Mouse (Mus musculus): ENCODE measurements around the gene Gpr152.

GRCm38 (mm10) chr19:4181892-4182291 is 42.3 kb downstream of the Gpr152 start:
- TF ChIP-seq CTCF (conservative IDR thresholded peaks at IDR 0.05; ENCODE audit: low read length) (no peak), POU5F1 (IDR thresholded peaks at IDR 0.05; ENCODE audit: borderline replicate concordance, low read length) (no peak), NANOG (IDR thresholded peaks at IDR 0.05; ENCODE audit: borderline replicate concordance, low read length) (no peak)

Data from E14TG2a.4 (cell line).